Mouse (Mus musculus): ENCODE data around the gene Zfp971.
"Not testable (repeated sequence)": the region's sequence is repeated elsewhere in the genome, so short reads cannot be mapped to it uniquely, and the experiment has no call there.

DNA sequence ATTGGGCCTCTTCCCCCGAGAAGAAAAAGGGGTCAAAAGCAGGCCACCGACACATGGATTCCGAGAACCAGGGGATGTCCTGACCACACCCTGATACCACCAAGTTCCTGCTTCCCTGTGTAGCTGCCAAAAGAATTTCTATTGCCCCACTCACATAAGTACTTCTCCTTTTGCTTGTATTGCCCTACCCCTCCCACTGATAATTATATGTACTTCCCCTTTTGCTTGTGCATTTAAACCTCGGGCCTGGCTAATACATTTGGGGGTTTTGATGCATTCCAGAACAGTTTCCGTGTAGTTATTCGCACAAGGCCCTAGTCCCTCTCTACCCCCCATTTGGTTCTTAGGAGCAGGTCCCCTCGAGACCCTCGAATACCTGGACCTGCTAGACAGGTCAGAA lies 2.3 kb upstream of the Zfp971 start:
- TF ChIP-seq USF1 (IDR thresholded peaks at IDR 0.05; ENCODE audit: low read depth); CTCF (IDR thresholded peaks at IDR 0.05; ENCODE audit: control insufficient read depth, insufficient read depth, insufficient read length); CEBPB (IDR thresholded peaks at IDR 0.05; ENCODE audit: low read depth); MYOG (IDR thresholded peaks at IDR 0.05; ENCODE audit: control insufficient read depth, extremely low read depth, insufficient read length); MAX (IDR thresholded peaks at IDR 0.05); MYOD1 (IDR thresholded peaks at IDR 0.05; ENCODE audit: control insufficient read depth, insufficient read length, low read depth): not testable (repeated sequence)

Data from C2C12 (cell line).